Mouse (Mus musculus) brain, embryonic 14.5 days (tissue): ENCODE data around the gene Mxi1.

ENCODE experiments used
- CTCF ChIP-seq: fragments of 200-500 bp; IDR thresholded peaks from 2 replicates; pipeline ENCODE4 v1.5.1; 2012; ENCODE audit warnings: inconsistent platforms, mild to moderate bottlenecking, moderate library complexity, borderline replicate concordance; ENCODE audit not compliant: insufficient read depth, insufficient read length; ENCODE audit errors: extremely low read depth
- POLR2A ChIP-seq: fragments of 200-500 bp; IDR thresholded peaks from 2 replicates; pipeline ENCODE4 v1.6.1; 2012; ENCODE audit warnings: mild to moderate bottlenecking, inconsistent platforms, borderline replicate concordance; ENCODE audit not compliant: poor library complexity, insufficient read depth, insufficient read length, severe bottlenecking; ENCODE audit errors: extremely low read depth

DNA sequence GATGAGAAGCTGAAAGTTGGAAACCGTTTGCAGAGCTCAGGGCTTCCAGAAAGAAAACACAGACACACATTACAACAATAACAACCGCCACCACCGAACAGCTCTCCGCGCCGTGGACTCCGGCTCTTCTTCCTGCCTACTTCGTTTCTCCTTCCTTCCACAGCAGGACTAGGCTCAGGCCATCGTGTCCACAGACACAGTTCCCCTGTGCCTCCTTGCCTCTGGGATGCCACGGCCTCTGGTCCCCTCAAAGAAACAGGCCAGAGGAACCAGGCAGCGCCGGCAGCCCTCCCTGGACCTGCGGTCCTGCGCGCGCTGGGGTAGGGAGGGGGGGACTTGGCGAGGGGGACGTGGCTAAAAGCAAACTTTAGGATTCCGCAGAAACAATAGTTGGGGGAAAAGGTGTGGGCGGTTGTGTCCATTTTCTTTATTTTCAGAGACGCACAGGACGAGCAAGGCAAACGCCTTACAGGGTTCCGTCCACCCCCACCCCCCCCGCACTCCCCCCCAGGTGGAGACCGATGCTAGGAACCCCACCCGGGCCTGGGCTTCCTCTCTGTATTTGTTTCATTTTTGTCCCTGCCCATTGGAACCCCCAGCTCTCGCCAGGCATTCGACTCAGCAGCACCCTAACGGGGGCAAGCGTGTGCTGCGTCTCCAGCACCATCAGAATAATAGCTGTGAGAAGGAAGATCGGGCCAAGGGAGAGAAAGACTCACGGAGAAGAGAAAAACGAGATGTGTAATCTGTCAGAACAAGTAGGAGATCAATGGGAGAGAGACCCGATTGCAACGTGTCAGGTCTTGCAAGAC is 1.4 kb downstream of the Mxi1 start:
- TF ChIP-seq POLR2A = no peak
- no peak for TF ChIP-seq CTCF
